Mouse (Mus musculus) spleen, adult 12 weeks (tissue): Measurements from ENCODE around the gene Foxd1.

Experiments
- DNase-seq: peaks from one replicate; pipeline ENCODE4 v3.0.0; 2022; ENCODE audit warnings: low spot score

Foxd1 gene

GRCm38 (mm10) chr13:98355559-98356111 lies 1.6 kb downstream of the Foxd1 start:
- no peak for DNase-seq

GRCm38 (mm10) chr13:98356176-98356972 lies 2.3 kb downstream of the Foxd1 start:
- no peak for DNase-seq

GRCm38 (mm10) chr13:98356973-98357425 lies 3.0 kb downstream of the Foxd1 start:
- no peak for DNase-seq

GRCm38 (mm10) chr13:98357433-98358423 lies 3.7 kb downstream of the Foxd1 start:
- DNase-seq, result no peak

GRCm38 (mm10) chr13:98358424-98359181 lies 4.6 kb downstream of the Foxd1 start:
- no peak for DNase-seq

GRCm38 (mm10) chr13:98359337-98359736 lies 5.3 kb downstream of the Foxd1 start:
- DNase-seq, result no peak

- no peak for DNase-seq
Observed at GRCm38 (mm10) chr13:98360391-98360790, 6.3 kb downstream of the Foxd1 start.

- no peak for DNase-seq
Observed at GRCm38 (mm10) chr13:98361161-98361560, 7.1 kb downstream of the Foxd1 start.

- no peak for DNase-seq
Observed at GRCm38 (mm10) chr13:98363046-98363445, 9.0 kb downstream of the Foxd1 start.

- DNase-seq, result no peak
Observed at GRCm38 (mm10) chr13:98365081-98365480, 11.0 kb downstream of the Foxd1 start.

- DNase-seq, result no peak
Observed at GRCm38 (mm10) chr13:98365766-98366421, 11.9 kb downstream of the Foxd1 start.

GRCm38 (mm10) chr13:98366469-98367275 lies 12.6 kb downstream of the Foxd1 start:
- no peak for DNase-seq

- DNase-seq, result no peak
Observed at GRCm38 (mm10) chr13:98367601-98368000, 13.6 kb downstream of the Foxd1 start.

- no peak for DNase-seq
Observed at GRCm38 (mm10) chr13:98369046-98369445, 15.0 kb downstream of the Foxd1 start.

- DNase-seq, result no peak
Observed at GRCm38 (mm10) chr13:98374560-98374959, 20.5 kb downstream of the Foxd1 start.

GRCm38 (mm10) chr13:98374979-98375378 lies 20.9 kb downstream of the Foxd1 start:
- no peak for DNase-seq

GRCm38 (mm10) chr13:98377746-98378145 lies 23.7 kb downstream of the Foxd1 start:
- no peak for DNase-seq

- DNase-seq, result no peak
Observed at GRCm38 (mm10) chr13:98382751-98383150, 28.7 kb downstream of the Foxd1 start.

- no peak for DNase-seq
Observed at GRCm38 (mm10) chr13:98383911-98384498, 30.0 kb downstream of the Foxd1 start.

GRCm38 (mm10) chr13:98385877-98386276 lies 31.8 kb downstream of the Foxd1 start:
- DNase-seq, result no peak
